Mouse (Mus musculus): Measurements from ENCODE around the gene Tmem88b.
A peak's percentile ranks its signal among the peaks of the same experiment; 100 is the strongest.
"Not testable (repeated sequence)": the region's sequence is repeated elsewhere in the genome, so short reads cannot be mapped to it uniquely, and the experiment has no call there.

Gene Tmem88b

GRCm38 (mm10) chr4:155788833-155789232, 3.2 kb upstream of the Tmem88b start:
- not testable (repeated sequence) for DNase-seq (ENCODE audit: extremely low spot score, low spot score)

- DNase-seq (ENCODE audit: extremely low spot score, low spot score): no peak
Measured at GRCm38 (mm10) chr4:155788300-155788699, 2.6 kb upstream of the Tmem88b start.

DNA sequence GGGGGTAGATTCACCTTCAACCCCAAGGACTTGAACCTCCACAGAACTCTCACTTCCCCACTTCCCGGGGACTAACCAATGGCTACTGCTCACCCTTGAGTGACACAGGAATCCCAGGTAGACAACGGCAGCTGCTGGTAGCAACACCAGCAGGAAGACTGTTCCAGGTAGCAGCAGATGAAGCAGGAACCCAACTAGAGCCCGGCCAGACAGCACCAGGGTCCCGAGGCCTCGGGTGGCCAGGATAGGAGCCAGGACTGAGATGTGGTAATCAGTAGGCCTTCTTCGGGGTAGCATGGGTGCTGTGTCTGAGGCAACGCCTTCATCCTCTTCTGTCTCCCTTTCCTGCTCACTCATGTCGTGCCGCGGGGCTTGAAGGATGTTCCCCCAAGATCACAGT, 428 bp downstream of the Tmem88b start:
- DNase-seq (ENCODE audit: extremely low spot score, low spot score): no peak

DNA sequence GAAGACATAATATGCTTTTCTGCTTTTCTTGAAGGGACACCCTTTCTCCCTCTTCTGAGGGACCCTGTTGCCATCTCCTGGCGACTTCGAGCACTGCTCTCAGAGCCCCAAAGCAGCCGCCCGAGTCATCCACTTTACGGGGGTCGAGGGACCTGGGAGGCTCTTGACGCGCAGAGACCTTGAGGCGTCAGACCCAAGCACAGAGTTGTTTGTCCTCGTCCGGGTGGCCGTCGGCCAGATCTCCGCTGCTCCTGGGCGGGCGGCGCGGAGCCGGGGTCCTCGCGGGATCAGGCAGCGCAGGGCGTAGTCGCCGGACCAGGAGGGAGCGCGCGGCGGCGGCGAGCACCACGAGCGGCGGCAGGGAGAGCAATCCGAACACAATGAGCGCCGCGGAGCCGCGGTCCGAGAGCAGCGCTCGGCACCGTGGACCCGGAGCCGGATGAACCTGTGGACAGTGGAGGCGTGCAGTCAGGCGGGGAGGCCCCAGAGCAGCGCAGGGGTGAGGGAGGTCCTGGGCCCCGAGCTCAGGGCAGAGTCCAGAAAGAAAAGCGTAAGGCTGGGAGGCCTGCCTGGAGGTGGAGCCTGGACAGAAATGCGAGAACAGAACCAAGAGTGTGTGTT, 1.5 kb downstream of the Tmem88b start:
- DNase-seq (ENCODE audit: extremely low spot score, low spot score): peak; percentile 87

DNA sequence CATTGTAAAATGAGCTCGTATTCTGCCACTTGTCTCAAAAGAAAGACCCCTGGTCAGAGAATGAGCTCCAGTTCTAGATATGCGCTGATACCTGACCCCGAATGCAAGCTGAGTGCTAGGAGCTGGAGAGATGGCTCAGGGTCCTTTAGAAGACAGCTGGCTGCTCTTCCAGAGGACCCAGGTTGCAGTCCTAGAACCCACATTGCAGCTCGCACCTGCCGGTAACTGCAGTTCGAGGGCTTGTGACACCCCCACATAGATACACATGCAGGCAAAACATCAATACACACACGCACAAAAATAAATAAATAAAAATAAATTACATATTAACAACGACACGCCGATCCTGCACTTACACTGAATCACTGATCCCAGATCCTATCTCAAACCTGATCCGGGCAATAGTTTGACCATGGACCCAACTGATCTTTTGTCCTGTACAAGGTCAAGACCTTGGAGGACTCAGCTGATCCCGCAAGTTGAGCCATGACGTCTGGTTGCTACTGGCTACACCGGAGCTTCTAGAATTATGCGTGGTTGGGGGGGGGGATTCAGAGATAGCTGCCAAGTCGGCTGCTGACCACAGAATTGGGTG, 2.1 kb downstream of the Tmem88b start:
- DNase-seq (ENCODE audit: extremely low spot score, low spot score): no peak

GRCm38 (mm10) chr4:155780895-155781294, 4.8 kb downstream of the Tmem88b start:
- no peak for DNase-seq (ENCODE audit: extremely low spot score, low spot score)

DNA sequence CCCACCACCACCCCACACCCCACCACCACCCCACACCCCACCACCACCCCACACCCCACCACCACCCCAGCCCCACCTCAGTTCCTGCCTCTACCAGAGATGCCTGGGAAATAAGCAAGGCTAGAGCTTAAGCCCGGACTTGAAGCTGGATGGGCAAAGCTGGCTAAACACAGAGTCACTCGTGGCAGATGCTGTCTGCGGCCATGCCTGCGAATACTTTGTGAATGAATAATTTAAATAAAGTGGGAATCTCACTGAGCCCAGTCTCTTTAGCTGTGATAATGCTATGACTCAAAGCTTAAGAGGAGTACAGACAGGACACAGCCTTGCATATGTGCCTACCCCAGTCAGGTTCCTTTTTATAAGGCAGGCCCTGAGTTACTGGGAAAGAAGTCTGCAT, 6.2 kb downstream of the Tmem88b start:
- no peak for DNase-seq (ENCODE audit: extremely low spot score, low spot score)

DNA sequence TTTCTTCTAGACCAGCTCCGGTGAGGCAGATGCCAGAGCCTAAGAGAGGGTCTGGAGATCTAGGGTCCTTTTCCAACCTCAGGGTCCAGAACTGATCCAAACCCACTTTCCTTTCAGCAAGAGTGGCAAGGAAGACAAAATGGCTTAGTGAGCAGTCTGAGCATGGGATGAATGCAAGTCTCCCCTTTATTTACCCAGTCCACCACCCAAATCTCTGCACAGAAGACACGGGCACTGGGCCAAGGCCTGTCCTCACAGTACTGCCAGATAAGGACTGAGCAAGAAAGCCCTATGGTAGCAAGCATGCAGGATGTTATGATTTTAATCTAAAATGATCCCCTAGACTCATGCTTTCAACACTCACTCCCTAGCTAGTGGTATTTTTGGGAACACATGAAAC, 7.9 kb downstream of the Tmem88b start:
- no peak for DNase-seq (ENCODE audit: extremely low spot score, low spot score)

DNA sequence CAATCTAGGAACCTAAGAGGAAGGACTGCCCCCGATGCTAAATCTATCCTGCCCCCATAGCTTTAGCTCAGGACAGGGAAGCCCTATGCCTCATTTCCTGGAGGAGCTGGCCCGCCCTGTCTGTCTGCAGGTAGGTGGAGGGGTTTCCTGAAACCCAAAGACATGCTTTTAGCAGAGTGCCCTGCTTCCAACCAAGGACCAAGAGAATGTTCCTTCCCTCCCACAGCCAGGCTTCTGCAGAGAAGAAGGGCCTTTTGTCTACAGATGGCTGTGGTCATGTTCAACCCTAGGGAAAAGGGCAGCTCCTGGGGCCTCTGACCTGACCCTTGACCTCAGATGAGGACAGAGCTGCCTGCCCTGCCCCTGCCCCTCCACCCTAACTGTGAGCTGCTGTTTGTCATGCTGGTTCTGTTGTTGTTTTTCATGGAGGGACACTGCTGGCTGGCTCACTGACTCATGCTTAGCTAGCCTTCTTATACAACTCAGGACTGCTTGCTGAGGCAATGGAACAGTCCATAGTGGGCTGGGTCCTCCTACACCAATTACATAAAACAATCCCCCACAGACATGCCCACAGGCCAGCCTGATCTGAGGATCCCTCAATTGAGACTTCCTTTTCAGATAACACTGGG, 8.9 kb downstream of the Tmem88b start:
- peak; percentile 47 for DNase-seq (ENCODE audit: extremely low spot score, low spot score)

GRCm38 (mm10) chr4:155775855-155776254, 9.8 kb downstream of the Tmem88b start:
- no peak for DNase-seq (ENCODE audit: extremely low spot score, low spot score)

- DNase-seq (ENCODE audit: extremely low spot score, low spot score): no peak
Measured at GRCm38 (mm10) chr4:155774971-155775740, 10.5 kb downstream of the Tmem88b start.

GRCm38 (mm10) chr4:155774280-155774754, 11.4 kb downstream of the Tmem88b start, which contains the start of gene Vwa1:
TSS of gene Vwa1 (minus strand) at chr4:155774698.
- peak; percentile 84 for DNase-seq (ENCODE audit: extremely low spot score, low spot score)

DNA sequence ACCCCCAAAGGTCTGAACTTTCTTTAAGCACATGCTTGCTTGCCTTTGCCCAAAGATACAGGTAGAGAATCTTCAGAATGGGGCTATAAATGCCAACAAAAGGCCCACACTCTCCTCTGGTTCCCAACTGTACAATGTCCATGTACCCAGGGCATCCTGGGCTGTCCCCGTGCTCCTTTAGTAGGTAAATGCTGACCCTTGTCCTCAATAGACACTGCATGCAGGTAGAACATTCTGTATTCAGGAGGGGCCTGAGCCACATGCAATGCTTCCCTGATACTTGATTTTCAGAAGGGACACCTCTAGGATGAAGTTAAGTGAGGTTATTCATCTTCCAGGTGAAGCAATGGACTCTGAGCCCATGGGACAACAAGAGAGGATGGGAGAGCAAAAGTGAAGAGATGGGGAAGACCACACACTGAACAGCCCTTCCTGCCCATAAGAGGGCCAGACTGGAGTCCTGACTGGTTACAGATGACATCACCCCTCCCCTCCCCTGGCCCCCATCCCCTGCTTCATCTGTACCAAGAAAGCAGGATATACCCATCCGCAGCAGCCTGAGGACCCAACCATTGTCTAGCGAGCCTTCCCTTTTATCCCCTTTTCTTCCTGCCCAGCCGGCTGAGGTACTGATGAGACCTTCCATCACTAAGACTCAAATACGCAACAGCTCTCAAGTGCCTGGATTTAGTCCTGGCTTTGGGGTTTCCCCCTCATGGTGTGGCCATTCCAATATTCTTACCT, 12.2 kb downstream of the Tmem88b start:
- DNase-seq (ENCODE audit: extremely low spot score, low spot score): no peak

- DNase-seq (ENCODE audit: extremely low spot score, low spot score): no peak
Measured at GRCm38 (mm10) chr4:155772786-155773185, 12.9 kb downstream of the Tmem88b start.

DNA sequence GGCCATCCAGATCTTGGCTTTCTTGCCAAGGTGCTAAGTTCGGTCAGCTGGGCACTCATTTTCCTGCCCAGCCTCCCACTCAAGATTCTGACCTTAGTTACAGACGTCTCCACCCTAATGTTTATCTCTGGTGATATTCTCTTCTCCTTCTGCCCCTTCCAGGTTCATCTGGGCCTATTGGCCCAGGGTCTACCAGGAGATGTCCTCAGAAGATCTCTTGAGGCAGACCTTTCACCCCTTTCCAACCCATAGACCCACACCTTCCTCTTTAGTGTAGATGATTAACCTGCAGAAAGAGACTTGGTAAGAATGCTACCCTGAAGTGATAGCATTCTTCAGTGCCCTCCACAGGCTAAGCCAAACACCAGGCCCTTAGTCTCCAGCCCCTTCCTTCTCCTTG, 14.0 kb downstream of the Tmem88b start:
- DNase-seq (ENCODE audit: extremely low spot score, low spot score): no peak

DNA sequence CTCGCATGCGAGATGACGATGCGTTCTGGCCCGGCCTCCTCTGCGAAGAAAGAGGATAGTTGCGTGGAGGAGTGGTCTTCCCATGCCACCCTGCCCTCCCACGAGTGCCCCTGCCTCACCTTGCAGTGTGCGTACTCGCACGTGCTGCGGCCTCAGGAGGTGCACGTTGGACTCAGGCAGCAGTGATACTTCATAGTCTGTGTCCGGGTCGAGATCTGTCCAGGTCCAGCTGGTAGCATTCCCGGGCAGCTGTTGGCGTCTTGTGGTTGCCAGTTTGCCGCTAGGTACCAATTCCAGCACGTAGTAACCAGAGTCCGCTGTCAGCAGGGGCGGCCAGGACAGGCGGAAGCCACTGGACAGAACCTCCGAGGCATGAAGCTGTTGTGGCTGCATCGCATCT, 15.0 kb downstream of the Tmem88b start:
- DNase-seq (ENCODE audit: extremely low spot score, low spot score): no peak

GRCm38 (mm10) chr4:155769880-155770512, 15.7 kb downstream of the Tmem88b start:
- DNase-seq (ENCODE audit: extremely low spot score, low spot score): peak; percentile 92

- DNase-seq (ENCODE audit: extremely low spot score, low spot score): no peak
Measured at GRCm38 (mm10) chr4:155769496-155769879, 16.2 kb downstream of the Tmem88b start.

DNA sequence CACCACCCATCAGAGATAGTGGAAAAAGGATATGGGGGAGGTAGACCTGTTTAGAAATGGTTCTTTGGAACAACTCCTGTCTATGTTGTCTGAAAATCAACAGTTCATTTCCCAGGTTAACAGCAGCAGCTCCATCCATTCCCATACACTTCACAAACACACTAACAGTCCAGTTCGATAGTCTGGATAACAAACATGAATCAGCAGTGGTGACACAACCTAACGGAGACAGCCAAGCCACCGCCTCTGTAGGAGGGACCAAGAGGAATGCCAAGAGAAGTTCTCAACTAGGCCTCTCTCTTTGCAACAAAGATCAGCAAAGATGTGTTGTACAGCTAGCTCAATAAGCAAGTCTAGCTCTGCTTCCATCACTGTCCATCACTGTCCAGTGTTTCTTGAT, 23.3 kb downstream of the Tmem88b start:
- DNase-seq (ENCODE audit: extremely low spot score, low spot score): no peak

GRCm38 (mm10) chr4:155761356-155762099, 24.1 kb downstream of the Tmem88b start:
- DNase-seq (ENCODE audit: extremely low spot score, low spot score): no peak

Data from neural tube, embryonic 10.5 days (tissue).